Mouse (Mus musculus) ES-E14 (cell line): ENCODE measurements around the gene Map3k11. TPM values are rescaled to one million over a fixed set of nuclear protein-coding genes. Genes with fewer than 3 reads are reported as not detected.

ENCODE experiments used
- DNase-seq: peaks from one replicate; pipeline ENCODE4 v3.0.0-alpha.2; 2013; ENCODE audit warnings: low read depth, low spot score
- H3K27ac ChIP-seq: 2 replicates; pipeline ENCODE4 v1.5.1; 2012; ENCODE audit warnings: low read depth, mild to moderate bottlenecking, low read length, moderate library complexity, mixed read lengths; ENCODE audit not compliant: poor library complexity, insufficient read depth, severe bottlenecking
- H3K36me3 ChIP-seq: 2 replicates; pipeline ENCODE4 v1.6.1; 2012; ENCODE audit warnings: mild to moderate bottlenecking, low read length, moderate library complexity, mixed read lengths; ENCODE audit not compliant: control insufficient read depth, poor library complexity, insufficient read depth, severe bottlenecking
- H3K4me1 ChIP-seq, 2 experiments: fragments of 150-350 bp in 1 of 2; sonication (generic) in 1 of 2; 2 replicates each; pipeline ENCODE4 v1.6.1; 2012; ENCODE audit warnings: low read length in 2 of 2, mild to moderate bottlenecking in 1 of 2, mixed read lengths in 1 of 2; ENCODE audit not compliant: control insufficient read depth in 2 of 2, insufficient read depth in 2 of 2, poor library complexity in 1 of 2
- H3K4me3 ChIP-seq, 2 experiments: fragments of 150-350 bp in 1 of 2; sonication (generic) in 1 of 2; 2 replicates each; pipeline ENCODE4 v1.5.1; 2012; ENCODE audit warnings: low read length in 2 of 2, low read depth in 1 of 2, mild to moderate bottlenecking in 1 of 2, mixed read lengths in 1 of 2; ENCODE audit not compliant: insufficient read depth in 1 of 2, poor library complexity in 1 of 2, severe bottlenecking in 1 of 2
- H3K9ac ChIP-seq: 2 replicates; pipeline ENCODE4 v1.6.1; 2012; ENCODE audit warnings: low read depth, mild to moderate bottlenecking, low read length, mixed read lengths; ENCODE audit not compliant: poor library complexity, insufficient read depth, severe bottlenecking
- H3K9me3 ChIP-seq: fragments of 150-350 bp; sonication (generic); 2 replicates; pipeline ENCODE4 v1.6.1; 2012; ENCODE audit warnings: low read depth, mild to moderate bottlenecking, low read length; ENCODE audit not compliant: control insufficient read depth, insufficient read depth
- CHD2 ChIP-seq: IDR thresholded peaks from 2 replicates; pipeline ENCODE4 v1.6.1; 2014; ENCODE audit warnings: mild to moderate bottlenecking, low read depth, low read length, inconsistent platforms
- HCFC1 ChIP-seq: IDR thresholded peaks from 2 replicates; pipeline ENCODE4 v1.6.1; 2012; ENCODE audit warnings: low read length, inconsistent platforms, borderline replicate concordance; ENCODE audit not compliant: insufficient read depth
- MAFK ChIP-seq: IDR thresholded peaks from 2 replicates; pipeline ENCODE4 v1.6.1; 2014; ENCODE audit warnings: mild to moderate bottlenecking, low read depth, low read length, inconsistent platforms; ENCODE audit not compliant: insufficient read depth
- ZC3H11A ChIP-seq: IDR thresholded peaks from 2 replicates; pipeline ENCODE4 v1.6.1; 2012; ENCODE audit warnings: low read depth, mild to moderate bottlenecking, inconsistent platforms, low read length, borderline replicate concordance
- ZNF384 ChIP-seq: IDR thresholded peaks from 2 replicates; pipeline ENCODE4 v1.6.1; 2012; ENCODE audit warnings: low read depth, low read length, inconsistent platforms
- in situ Hi-C, 2 experiments: fragments of 600-800 bp; cut with MboI; formaldehyde crosslinking; loops; one replicate each; pipeline ENCODE4 v1.15.1; 2025; ENCODE audit warnings: low sequenced_read_pairs in 2 of 2, inconsistent platforms in 1 of 2; ENCODE audit not compliant: unreplicated experiment in 2 of 2
- total RNA-seq: library from RNA; depleted of rRNA; stranded (reverse); fragments of 300-350 nt; gene quantifications from 2 replicates; pipeline ENCODE4 v1.2.3, GENCODE M21; 2012

Gene Map3k11
- total RNA-seq, 1 experiment, result 19.3 TPM

GRCm38 (mm10) chr19:5645280-5645679 lies 43.3 kb upstream of the Map3k11 start:
- peaks cover 28% of the 10 kb centered on the region for H3K36me3 ChIP-seq
- TF ChIP-seq ZC3H11A, result no peak
- in situ Hi-C loops, result no loop called here
- no peaks in the 10 kb centered on the region for H3K9me3 ChIP-seq
- no peak overlapping the region for H3K4me3 ChIP-seq
- no peak overlapping the region for H3K9ac ChIP-seq
- no peak overlapping the region for H3K27ac ChIP-seq
- H3K4me1 ChIP-seq, result peaks cover 2 to 18% of the 10 kb centered on the region in 2 experiments; a peak in 2 of 4 replicates
- DNase-seq, result no peak

- in situ Hi-C loops, result no loop called here
- no peak for DNase-seq
- Histone ChIP-seq H3K4me1 (peaks cover 2 to 13% of the 10 kb centered on the region in 2 experiments; a peak in 2 of 4 replicates), H3K9ac (no peak overlapping the region), H3K9me3 (no peaks in the 10 kb centered on the region), H3K27ac (no peak overlapping the region), H3K4me3 (no peak overlapping the region), H3K36me3 (peaks cover 30% of the 10 kb centered on the region)
- no peak for TF ChIP-seq HCFC1
- TF ChIP-seq ZNF384, result no peak
- no peak for TF ChIP-seq ZC3H11A
- no peak for TF ChIP-seq CHD2
- TF ChIP-seq MAFK, result no peak
These were observed 41.7 kb upstream of the Map3k11 start for GRCm38 (mm10) chr19:5646731-5647330.

GRCm38 (mm10) chr19:5647791-5648190 lies 40.8 kb upstream of the Map3k11 start:
- Histone ChIP-seq H3K4me1 (peaks cover 2 to 19% of the 10 kb centered on the region in 2 experiments; a peak in 2 of 4 replicates), H3K4me3 (no peak overlapping the region), H3K9me3 (no peaks in the 10 kb centered on the region), H3K27ac (no peak overlapping the region), H3K36me3 (peaks cover 22% of the 10 kb centered on the region), H3K9ac (no peak overlapping the region)
- in situ Hi-C loops, result no loop called here
- no peak for DNase-seq
- TF ChIP-seq MAFK (no peak), CHD2 (no peak), HCFC1 (no peak), ZNF384 (no peak), ZC3H11A (no peak)

- H3K9ac ChIP-seq, result peak overlapping the region; percentile 60; the same call in 1 of the 2 replicates
- peak overlapping the region; percentile 22; the same call in 1 of the 2 replicates for H3K27ac ChIP-seq
- TF ChIP-seq ZNF384, result no peak
- no peak for TF ChIP-seq MAFK
- TF ChIP-seq ZC3H11A, result no peak
- no peak for TF ChIP-seq HCFC1
- no peak for TF ChIP-seq CHD2
- peak; percentile 70 for DNase-seq
- peaks cover 22% of the 10 kb centered on the region for H3K36me3 ChIP-seq
- H3K4me3 ChIP-seq, result peak overlapping the region; percentile 20 to 49; a peak in 3 of 4 replicates
- in situ Hi-C loops, result no loop called here
- no peaks in the 10 kb centered on the region for H3K9me3 ChIP-seq
- H3K4me1 ChIP-seq, result peaks cover 2 to 19% of the 10 kb centered on the region in 2 experiments; a peak in 2 of 4 replicates
These were observed 39.9 kb upstream of the Map3k11 start for GRCm38 (mm10) chr19:5648401-5649297.
